Mouse (Mus musculus) megakaryocyte, embryonic 14.5 days (primary cell): ENCODE data around the gene Ypel2.

ENCODE experiments used
- FLI1 ChIP-seq: IDR thresholded peaks from 2 replicates; pipeline ENCODE4 v1.6.1; 2012; ENCODE audit warnings: low read length, inconsistent platforms, mixed read lengths
- GATA1 ChIP-seq: IDR thresholded peaks from 3 replicates; pipeline ENCODE4 v1.6.1; 2012; ENCODE audit warnings: mixed read lengths, low read length, inconsistent platforms, borderline replicate concordance

DNA sequence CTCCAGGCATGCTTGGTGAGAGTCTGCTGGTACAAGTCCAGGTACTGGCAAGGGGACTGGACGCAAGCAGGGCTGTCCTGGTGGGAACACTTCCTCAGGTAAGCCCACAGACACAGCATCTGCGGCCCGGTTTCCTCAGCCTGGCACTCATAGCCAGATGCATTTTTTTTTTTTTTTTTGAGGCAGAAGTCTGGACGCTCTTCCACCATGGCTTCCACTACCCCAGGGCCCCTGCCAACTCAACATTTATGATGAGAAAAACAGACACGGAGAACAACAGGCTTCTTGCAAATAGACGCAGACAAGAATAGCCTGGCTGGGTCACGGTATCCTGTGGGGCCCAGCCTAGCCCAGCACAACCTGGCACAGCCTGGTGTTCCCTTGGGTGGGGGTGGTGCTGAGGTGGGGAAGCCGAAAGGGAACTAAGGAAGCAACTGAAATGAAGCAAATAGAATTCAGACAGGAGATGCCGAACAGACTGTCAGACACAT is 43.5 kb downstream of the Ypel2 start:
- TF ChIP-seq GATA1 (no peak), FLI1 (no peak)
